Mouse (Mus musculus) myocyte (in vitro differentiated cells): ENCODE measurements around the gene Hdgfl2.

Experiments
- MAX ChIP-seq: IDR thresholded peaks from one replicate; pipeline ENCODE4 v1.6.1; 2011; ENCODE audit warnings: low read depth, mild to moderate bottlenecking, control low read depth
- MYOD1 ChIP-seq, 3 experiments: IDR thresholded peaks; one replicate each; pipeline ENCODE4 v1.6.1; 2011; ENCODE audit warnings: control low read depth in 2 of 3, low read depth in 2 of 3, mild to moderate bottlenecking in 2 of 3, moderate library complexity in 1 of 3; ENCODE audit not compliant: insufficient read length in 2 of 3, control insufficient read depth in 1 of 3
- MYOG ChIP-seq, 3 experiments: IDR thresholded peaks; one replicate each; pipeline ENCODE4 v1.6.1; 2011; ENCODE audit warnings: control low read depth in 2 of 3, low read depth in 2 of 3, mild to moderate bottlenecking in 2 of 3; ENCODE audit not compliant: insufficient read length in 2 of 3, control insufficient read depth in 1 of 3, insufficient read depth in 1 of 3
- POLR2A ChIP-seq: IDR thresholded peaks from one replicate; pipeline ENCODE4 v1.6.1; 2011; ENCODE audit warnings: low read depth, mild to moderate bottlenecking, control low read depth, moderate library complexity; ENCODE audit not compliant: insufficient read length
- TCF12 ChIP-seq: IDR thresholded peaks from one replicate; pipeline ENCODE4 v1.6.1; 2011; ENCODE audit warnings: mild to moderate bottlenecking, control low read depth; ENCODE audit not compliant: poor library complexity, insufficient read depth, severe bottlenecking
- USF1 ChIP-seq: IDR thresholded peaks from one replicate; pipeline ENCODE4 v1.6.1; 2011; ENCODE audit warnings: low read depth, mild to moderate bottlenecking, control low read depth, moderate library complexity

GRCm38 (mm10) chr17:56071126-56071525 is 8.3 kb upstream of the Hdgfl2 start:
- TF ChIP-seq TCF12 (no peak), POLR2A (no peak), MAX (no peak), MYOG (IDR thresholded peaks at IDR 0.05; ENCODE audit: control insufficient read depth in 1 of 3, insufficient read depth in 1 of 3, insufficient read length in 2 of 3, low read depth in 2 of 3) (no peak), USF1 (no peak), MYOD1 (IDR thresholded peaks at IDR 0.05; ENCODE audit: control insufficient read depth in 1 of 3, insufficient read length in 2 of 3, low read depth in 2 of 3) (no peak)
